Mouse (Mus musculus): ENCODE measurements around the gene Plekha5. TPM values are rescaled to one million over a fixed set of nuclear protein-coding genes. Genes with fewer than 3 reads are reported as not detected.

Plekha5 gene
- 1 to 10 TPM; 2.5 to 3.5 TPM for total RNA-seq (2023)

GRCm38 (mm10) chr6:140423846-140424200, at the start of gene Plekha5:
Plekha5 (plus strand) TSS chr6:140424054.

GRCm38 (mm10) chr6:140622391-140623225, 198.8 kb downstream of the Plekha5 start, which contains the start of gene Aebp2:
Aebp2 (plus strand) TSS chr6:140622663.

Other genes with a start within 250 kb of the Plekha5 start
- gene Aebp2, start 198.6 kb downstream of the Plekha5 start, total RNA-seq (2023), result 10 to 100 TPM; 23.4 to 31.0 TPM